Mouse (Mus musculus) G1E (cell line): Measurements from ENCODE around the gene Dhtkd1.

ENCODE experiments used
- CTCF ChIP-seq: IDR thresholded peaks from 2 replicates; pipeline ENCODE4 v1.5.1; 2012; ENCODE audit warnings: low read depth, low read length, inconsistent platforms, mixed read lengths
- GATA1 ChIP-seq: IDR thresholded peaks from 2 replicates; pipeline ENCODE4 v1.6.1; 2012; ENCODE audit warnings: borderline replicate concordance, low read length, inconsistent platforms, mixed read lengths
- TAL1 ChIP-seq: conservative IDR thresholded peaks from 2 replicates; pipeline ENCODE4 v1.6.1; 2012; ENCODE audit warnings: low read depth, low read length, inconsistent platforms, mixed read lengths

- TF ChIP-seq CTCF (no peak), TAL1 (no peak), GATA1 (no peak)
Observed at GRCm38 (mm10) chr2:5911282-5911965, 31.2 kb downstream of the Dhtkd1 start.
